Mouse (Mus musculus): Measurements from ENCODE around the gene Hcfc1r1. TPM values are rescaled to one million over a fixed set of nuclear protein-coding genes. Genes with fewer than 3 reads are reported as not detected.
A peak's percentile ranks its signal among the peaks of the same experiment; 100 is the strongest.

Hcfc1r1 gene
- polyA plus RNA-seq (2017; shearing (Covaris generic)): 10 to 100 TPM; 62.9 to 71.5 TPM

GRCm38 (mm10) chr17:23673424-23674073, at the start of gene Hcfc1r1, which contains the start of gene Thoc6:
Gene Hcfc1r1, plus strand, starts transcription at chr17:23673596.
Gene Thoc6, minus strand, starts transcription at chr17:23673882.
- ATAC-seq: peak; percentile 92

GRCm38 (mm10) chr17:23627813-23628212, 45.6 kb upstream of the Hcfc1r1 start:
- no peak for ATAC-seq

GRCm38 (mm10) chr17:23630195-23631020, 43.0 kb upstream of the Hcfc1r1 start:
- peak; percentile 94 for ATAC-seq

GRCm38 (mm10) chr17:23631241-23631640, 42.2 kb upstream of the Hcfc1r1 start:
- ATAC-seq: no peak

GRCm38 (mm10) chr17:23644613-23645495, 28.5 kb upstream of the Hcfc1r1 start, which contains the start of gene Mmp25:
Gene Mmp25, minus strand, starts transcription at chr17:23645277.
- ATAC-seq: no peak

GRCm38 (mm10) chr17:23645894-23646293, 27.5 kb upstream of the Hcfc1r1 start:
- ATAC-seq: no peak

GRCm38 (mm10) chr17:23651363-23651762, 22.0 kb upstream of the Hcfc1r1 start:
- ATAC-seq: no peak

- ATAC-seq: no peak
Measured at GRCm38 (mm10) chr17:23653324-23653723, 20.1 kb upstream of the Hcfc1r1 start.

GRCm38 (mm10) chr17:23654001-23654400, 19.4 kb upstream of the Hcfc1r1 start:
- no peak for ATAC-seq

GRCm38 (mm10) chr17:23654410-23654809, 19.0 kb upstream of the Hcfc1r1 start:
- no peak for ATAC-seq

- no peak for ATAC-seq
Measured at GRCm38 (mm10) chr17:23658450-23658849, 14.9 kb upstream of the Hcfc1r1 start.

- no peak for ATAC-seq
Measured at GRCm38 (mm10) chr17:23660117-23660875, 13.1 kb upstream of the Hcfc1r1 start, which contains the start of gene Bicdl2. Gene Bicdl2, plus strand, starts transcription at chr17:23660506.

GRCm38 (mm10) chr17:23660876-23661200, 12.6 kb upstream of the Hcfc1r1 start:
- no peak for ATAC-seq

GRCm38 (mm10) chr17:23661526-23661925, 11.9 kb upstream of the Hcfc1r1 start:
- ATAC-seq: no peak

GRCm38 (mm10) chr17:23664556-23665021, 8.8 kb upstream of the Hcfc1r1 start:
- peak; percentile 67 for ATAC-seq

GRCm38 (mm10) chr17:23665511-23665910, 7.9 kb upstream of the Hcfc1r1 start:
- no peak for ATAC-seq

- no peak for ATAC-seq
Measured at GRCm38 (mm10) chr17:23670516-23671074, 2.8 kb upstream of the Hcfc1r1 start.

GRCm38 (mm10) chr17:23671519-23671918, 1.9 kb upstream of the Hcfc1r1 start:
- no peak for ATAC-seq

GRCm38 (mm10) chr17:23672761-23673160, 635 bp upstream of the Hcfc1r1 start:
- ATAC-seq: no peak

GRCm38 (mm10) chr17:23674271-23674952, 1.0 kb downstream of the Hcfc1r1 start:
- no peak for ATAC-seq

GRCm38 (mm10) chr17:23675127-23675526, 1.7 kb downstream of the Hcfc1r1 start:
- no peak for ATAC-seq

Measured in activated CD4-positive, CD25-positive, alpha-beta regulatory T cell, adult 4 months (primary cell).